In genomic region chr10:37133876-37134708, GRCm38 (mm10) we compare ENCODE assay signal across 10 mouse cellular contexts. TPM values are rescaled to one million over a fixed set of nuclear protein-coding genes. Genes with fewer than 3 reads are reported as not detected.
A peak's percentile ranks its signal among the peaks of the same experiment; 100 is the strongest.
DNase-seq lines count a peak whose midpoint lies in the region; ATAC-seq and TF ChIP-seq lines count a peak whose summit lies in the region.
"Had no signal": no experiment of that assay in that cellular context is flagged by ENCODE, and none has a peak within 500 bp of the region (broad histone marks: within the 10 kb centered on the region; RNA-seq: fewer than 3 reads in every experiment).

No protein-coding gene starts in this region.

- H3K36me3 ChIP-seq in heart, adult 2 months (ENCODE audit: control insufficient read depth, insufficient read depth, low read length): peaks cover 16% of the 10 kb centered on the region
- H3K36me3 ChIP-seq in heart, embryonic 12.5 days: peaks cover 17% of the 10 kb centered on the region
- H3K36me3 ChIP-seq in CH12.LX (replicated peaks in 1 of 2; ENCODE audit: control insufficient read depth in 1 of 2, insufficient read depth in 1 of 2, low read length in 1 of 2): peaks cover 0 to 15% of the 10 kb centered on the region in 2 experiments
- H3K36me3 ChIP-seq in forebrain, embryonic 16.5 days (ENCODE audit: control insufficient read depth, insufficient read depth): peaks cover 6% of the 10 kb centered on the region
- H3K36me3 ChIP-seq in midbrain, embryonic 11.5 days (ENCODE audit: control insufficient read depth, insufficient read depth, low read length): peaks cover 7% of the 10 kb centered on the region
- H3K36me3 ChIP-seq in liver, embryonic 11.5 days (ENCODE audit: control insufficient read depth, insufficient read depth, low read length): peaks cover 4% of the 10 kb centered on the region; the same call in 1 of the 2 replicates

- intact Hi-C loops in heart, adult 2 months (cut with DNase I): loop anchor here (10.0 kb wide), 1 partner anchor 661 kb away; no protein-coding TSS in a partner anchor

- dilution Hi-C loops in CH12.LX (cut with MboI; ENCODE audit: extremely low pct_ligation_motif_present, extremely low pct_unique_long_range_greater_than_20kb, low sequenced_read_pairs): no loop called here

- in situ Hi-C loops in CH12.LX (cut with MboI; ENCODE audit: low pct_ligation_motif_present, low pct_unique_long_range_greater_than_20kb, low sequenced_read_pairs): loop anchor here (10.0 kb wide), 1 partner anchor 101 kb away; no protein-coding TSS in a partner anchor

- no peaks in the 10 kb centered on the region for H3K9me3 ChIP-seq in heart, embryonic 12.5 days (replicated peaks)
- no peaks in the 10 kb centered on the region for H3K9me3 ChIP-seq in CH12.LX (replicated peaks; ENCODE audit: low read length)
- H3K9me3 ChIP-seq in forebrain, embryonic 16.5 days (ENCODE audit: control insufficient read depth, low read length): no peaks in the 10 kb centered on the region
- H3K9me3 ChIP-seq in midbrain, embryonic 11.5 days (ENCODE audit: control insufficient read depth, low read length): no peaks in the 10 kb centered on the region
- H3K9me3 ChIP-seq in liver, embryonic 11.5 days (ENCODE audit: control insufficient read depth, low read length): no peaks in the 10 kb centered on the region

- WGBS in heart, adult 2 months: 76% methylated on average over 4 of the region's 4 CpGs
- WGBS in heart, embryonic 12.5 days: 88% methylated on average over 4 of the region's 4 CpGs
- 69% methylated on average over 4 of the region's 4 CpGs for WGBS in forebrain, embryonic 16.5 days
- WGBS in midbrain, embryonic 11.5 days: 85% methylated on average over 4 of the region's 4 CpGs
- 89% methylated on average over 4 of the region's 4 CpGs for WGBS in liver, embryonic 11.5 days

- no peak for TF ChIP-seq RAD21 in CH12.LX (IDR thresholded peaks at IDR 0.05; ENCODE audit: low read depth, low read length)

- TF ChIP-seq CTCF in heart, adult 2 months (IDR thresholded peaks at IDR 0.05): no peak
- TF ChIP-seq CTCF in CH12.LX (conservative IDR thresholded peaks at IDR 0.05 in 1 of 2, IDR thresholded peaks at IDR 0.05 in 1 of 2; ENCODE audit: low read depth in 2 of 2, low read length in 2 of 2): no peak

- H3K4me2 ChIP-seq in heart, embryonic 12.5 days: no peak overlapping the region
- H3K4me2 ChIP-seq in CH12.LX (ENCODE audit: insufficient read depth, low read depth, poor library complexity, severe bottlenecking): no peak overlapping the region
- H3K4me2 ChIP-seq in forebrain, embryonic 16.5 days (ENCODE audit: low read length): peak overlapping the region; percentile 74
- peak overlapping the region; percentile 76 for H3K4me2 ChIP-seq in midbrain, embryonic 11.5 days
- H3K4me2 ChIP-seq in liver, embryonic 11.5 days: no peak overlapping the region; the same call in 1 of the 2 replicates

- H3K79me2 ChIP-seq in heart, adult 2 months (replicated peaks; ENCODE audit: control insufficient read depth, insufficient read depth, low read length): no peaks in the 10 kb centered on the region; the same call in 1 of the 2 replicates
- H3K79me2 ChIP-seq in CH12.LX (replicated peaks; ENCODE audit: control insufficient read depth, extremely low read depth, insufficient read depth, poor library complexity, severe bottlenecking): peaks cover 30% of the 10 kb centered on the region

- H3K27ac ChIP-seq in heart, adult 2 months: peak overlapping the region; percentile 98
- H3K27ac ChIP-seq in heart, embryonic 12.5 days (ENCODE audit: poor library complexity, severe bottlenecking): no peak overlapping the region
- H3K27ac ChIP-seq in CH12.LX (ENCODE audit: insufficient read depth, low read depth): no peak overlapping the region
- no peak overlapping the region for H3K27ac ChIP-seq in forebrain, embryonic 16.5 days (ENCODE audit: low read length)
- H3K27ac ChIP-seq in midbrain, embryonic 11.5 days (ENCODE audit: low read depth, low read length): no peak overlapping the region
- no peak overlapping the region for H3K27ac ChIP-seq in liver, embryonic 11.5 days (ENCODE audit: low read depth, low read length)

- ATAC-seq in heart, embryonic 12.5 days (ENCODE audit: insufficient number of reproducible peaks, low FRiP score): no peak
- ATAC-seq in forebrain, embryonic 16.5 days: no peak
- no peak for ATAC-seq in midbrain, embryonic 11.5 days (ENCODE audit: low FRiP score)
- no peak for ATAC-seq in liver, embryonic 11.5 days (replicated peaks; ENCODE audit: low FRiP score)

- TF ChIP-seq EP300 in heart, adult 2 months (IDR thresholded peaks at IDR 0.05; ENCODE audit: insufficient read depth, low read depth, low read length): no peak
- TF ChIP-seq EP300 in CH12.LX (IDR thresholded peaks at IDR 0.05; ENCODE audit: low read length): no peak

- no peak overlapping the region for H3K4me3 ChIP-seq in heart, adult 2 months
- H3K4me3 ChIP-seq in heart, embryonic 12.5 days: no peak overlapping the region
- H3K4me3 ChIP-seq in CH12.LX (replicated peaks in 1 of 3; ENCODE audit: low read depth in 2 of 3, low read length in 2 of 3, poor library complexity in 1 of 3): no peak overlapping the region
- peak overlapping the region; percentile 19; the same call in 1 of the 2 replicates for H3K4me3 ChIP-seq in forebrain, embryonic 16.5 days (replicated peaks; ENCODE audit: low read length)
- peak overlapping the region; percentile 42 for H3K4me3 ChIP-seq in midbrain, embryonic 11.5 days (ENCODE audit: low read depth, low read length)
- H3K4me3 ChIP-seq in liver, embryonic 11.5 days (ENCODE audit: low read depth, low read length): no peak overlapping the region

- no peaks in the 10 kb centered on the region for H3K27me3 ChIP-seq in heart, adult 2 months (ENCODE audit: control insufficient read depth, insufficient read depth, low read length)
- no peaks in the 10 kb centered on the region for H3K27me3 ChIP-seq in heart, embryonic 12.5 days (replicated peaks)
- no peaks in the 10 kb centered on the region for H3K27me3 ChIP-seq in CH12.LX (replicated peaks)
- H3K27me3 ChIP-seq in forebrain, embryonic 16.5 days (replicated peaks; ENCODE audit: control insufficient read depth, insufficient read depth, low read length): no peaks in the 10 kb centered on the region
- no peaks in the 10 kb centered on the region for H3K27me3 ChIP-seq in midbrain, embryonic 11.5 days (ENCODE audit: control insufficient read depth, insufficient read depth, low read length)
- peaks cover 3% of the 10 kb centered on the region; the same call in 1 of the 2 replicates for H3K27me3 ChIP-seq in liver, embryonic 11.5 days (replicated peaks; ENCODE audit: control insufficient read depth, insufficient read depth, low read length)

- no peak overlapping the region for H3K9ac ChIP-seq in heart, adult 2 months (ENCODE audit: low read depth, low read length)
- H3K9ac ChIP-seq in heart, embryonic 12.5 days: no peak overlapping the region
- no peak overlapping the region for H3K9ac ChIP-seq in CH12.LX (ENCODE audit: insufficient read depth, low read depth)
- H3K9ac ChIP-seq in forebrain, embryonic 16.5 days (replicated peaks; ENCODE audit: low read depth, low read length): no peak overlapping the region
- no peak overlapping the region for H3K9ac ChIP-seq in midbrain, embryonic 11.5 days (ENCODE audit: low read length)
- no peak overlapping the region for H3K9ac ChIP-seq in liver, embryonic 11.5 days (ENCODE audit: low read depth, low read length)

- no peak for TF ChIP-seq POLR2A in heart, adult 2 months (IDR thresholded peaks at IDR 0.05; ENCODE audit: insufficient read depth, low read depth, low read length)
- TF ChIP-seq POLR2A in CH12.LX (IDR thresholded peaks at IDR 0.05; ENCODE audit: low read depth, low read length): no peak

- peaks cover 3% of the 10 kb centered on the region for H3K4me1 ChIP-seq in heart, adult 2 months (ENCODE audit: control insufficient read depth, insufficient read depth, low read length)
- no peaks in the 10 kb centered on the region for H3K4me1 ChIP-seq in heart, embryonic 12.5 days (replicated peaks)
- H3K4me1 ChIP-seq in CH12.LX (ENCODE audit: control insufficient read depth in 1 of 2, insufficient read depth in 2 of 2): peaks cover 0 to 10% of the 10 kb centered on the region in 2 experiments; a peak in 2 of 4 replicates
- peaks cover 7% of the 10 kb centered on the region; the same call in 1 of the 2 replicates for H3K4me1 ChIP-seq in forebrain, embryonic 16.5 days (replicated peaks; ENCODE audit: control insufficient read depth, insufficient read depth, low read length)
- H3K4me1 ChIP-seq in midbrain, embryonic 11.5 days (ENCODE audit: control insufficient read depth, insufficient read depth, low read length): peaks cover 2% of the 10 kb centered on the region; the same call in 1 of the 2 replicates
- no peaks in the 10 kb centered on the region; the same call in 1 of the 2 replicates for H3K4me1 ChIP-seq in liver, embryonic 11.5 days (replicated peaks; ENCODE audit: control insufficient read depth, insufficient read depth, low read length)

- DNase-seq in heart, adult 2 months: no peak
- DNase-seq in CH12.LX (ENCODE audit: extremely low read depth): no peak
- DNase-seq in midbrain, embryonic 11.5 days (ENCODE audit: low spot score, missing footprints): peak; percentile 89
- DNase-seq in ovary, postnatal 10 days (ENCODE audit: low spot score): no peak
- DNase-seq in T-cell, adult 2 months (ENCODE audit: low spot score): no peak
- no peak for DNase-seq in liver, embryonic 11.5 days (ENCODE audit: low spot score)
- DNase-seq: heart, postnatal 10 days; lung, adult 2 months had no signal

TF ChIP-seq in CH12.LX, 34 proteins besides CTCF, POLR2A, EP300 and RAD21:
- peak; percentile 75; the same call in 1 of the 2 replicates for TF ChIP-seq POLR2AphosphoS2 (IDR thresholded peaks at IDR 0.05; ENCODE audit: low read depth, low read length)
- TF ChIP-seq ELF1 (IDR thresholded peaks at IDR 0.05; ENCODE audit: low read depth, low read length): no peak
- TF ChIP-seq TBP (conservative IDR thresholded peaks at IDR 0.05; ENCODE audit: low read depth, low read length): no peak
- TF ChIP-seq CHD2 (IDR thresholded peaks at IDR 0.05; ENCODE audit: low read length): no peak
- no peak for TF ChIP-seq USF1 (IDR thresholded peaks at IDR 0.05; ENCODE audit: low read depth, low read length)
TF ChIP-seq in CH12.LX: peak in this region for 1.

RNA-seq across cellular contexts. Expression of gene Marcks, which starts 4.6 kb away (rescaled TPM):
- 10 to 100 TPM; 26.3 to 32.7 TPM for total RNA-seq in heart, adult 2 months (2021)
- 9.7 and 15.8 TPM in 2 replicates for polyA plus RNA-seq in heart, adult 2 months (2012; rRNA removed)
- 79.0 and 81.4 TPM in 2 replicates for polyA plus RNA-seq in heart, embryonic 12.5 days (2016; fragmentation: Nextera tagmentation; extraction: Ambion mirVana)
- total RNA-seq in CH12.LX (2012; rRNA removed) (15.3 and 16.9 TPM in 2 replicates), CH12.LX (2014; rRNA removed) (78.4 and 80.7 TPM in 2 replicates)
- 57.3 and 74.2 TPM in 2 replicates for polyA plus RNA-seq in CH12.LX (2012; ENCODE audit: insufficient read length, low read depth)
- polyA plus RNA-seq in forebrain, embryonic 16.5 days (2015; fragmentation: Nextera tagmentation; extraction: Ambion mirVana): 178 and 197 TPM in 2 replicates
- 410 and 445 TPM in 2 replicates for polyA plus RNA-seq in midbrain, embryonic 11.5 days (2014; fragmentation: Nextera tagmentation; extraction: Ambion mirVana)
- polyA plus RNA-seq in liver, embryonic 11.5 days (2014; fragmentation: Nextera tagmentation; extraction: Ambion mirVana): 61.2 and 63.3 TPM in 2 replicates

Comparison
In these comparisons a context has a peak if more than half of its experiments do, and no peak if none do; other contexts are left out.
1. H3K4me3 ChIP-seq: peak in forebrain, embryonic 16.5 days (single experiment) and midbrain, embryonic 11.5 days (single experiment); none in heart, adult 2 months (single experiment), heart, embryonic 12.5 days (single experiment), CH12.LX (0 of 3) and liver, embryonic 11.5 days (single experiment).
2. H3K4me2 ChIP-seq: peak in forebrain, embryonic 16.5 days (single experiment) and midbrain, embryonic 11.5 days (single experiment); none in heart, embryonic 12.5 days (single experiment), CH12.LX (single experiment) and liver, embryonic 11.5 days (single experiment).